Mouse (Mus musculus) neural tube, embryonic 11.5 days (tissue): Measurements from ENCODE around the gene Pctp. TPM values are rescaled to one million over a fixed set of nuclear protein-coding genes. Genes with fewer than 3 reads are reported as not detected.

Experiments used
- ATAC-seq: fragments of 200-750 bp; cut with Nextera tagmentation; 2 replicates; pipeline ENCODE4 v1.8.0; 2017; ENCODE audit warnings: moderate number of reproducible peaks, mild to moderate bottlenecking, moderate TSS enrichment, moderate library complexity; ENCODE audit not compliant: insufficient read depth, low FRiP score, low TSS enrichment
- DNase-seq: peaks from one replicate; pipeline ENCODE4 v3.0.0-alpha.2; 2015; ENCODE audit warnings: low spot score
- H3K27ac ChIP-seq: fragments of 300-500 bp; sonication (generic); 2 replicates; pipeline ENCODE4 v1.5.1; 2014; ENCODE audit warnings: low read depth, mild to moderate bottlenecking, low read length
- H3K27me3 ChIP-seq: fragments of 300-500 bp; sonication (generic); 2 replicates; pipeline ENCODE4 v1.6.1; 2014; ENCODE audit warnings: mild to moderate bottlenecking, low read length, mixed read lengths; ENCODE audit not compliant: control insufficient read depth, insufficient read depth
- H3K36me3 ChIP-seq: fragments of 300-500 bp; sonication (generic); 2 replicates; pipeline ENCODE4 v1.6.1; 2014; ENCODE audit warnings: mild to moderate bottlenecking, low read length, moderate library complexity, mixed read lengths; ENCODE audit not compliant: control insufficient read depth, insufficient read depth
- H3K4me1 ChIP-seq: fragments of 300-500 bp; sonication (generic); 2 replicates; pipeline ENCODE4 v1.6.1; 2014; ENCODE audit warnings: low read length, mixed read lengths; ENCODE audit not compliant: control insufficient read depth, insufficient read depth
- H3K4me2 ChIP-seq: fragments of 300-500 bp; sonication (generic); 2 replicates; pipeline ENCODE4 v1.6.1; 2014; ENCODE audit warnings: low read depth, mild to moderate bottlenecking, moderate library complexity
- H3K4me3 ChIP-seq: fragments of 300-500 bp; sonication (generic); 2 replicates; pipeline ENCODE4 v1.5.1; 2014; ENCODE audit warnings: low read depth, low read length
- H3K9ac ChIP-seq: fragments of 300-500 bp; sonication (generic); 2 replicates; pipeline ENCODE4 v1.6.1; 2014; ENCODE audit warnings: mild to moderate bottlenecking, low read length
- H3K9me3 ChIP-seq: fragments of 300-500 bp; sonication (generic); 2 replicates; pipeline ENCODE4 v1.6.1; 2016; ENCODE audit warnings: low read length; ENCODE audit not compliant: control insufficient read depth
- WGBS: fragments of 180-500 bp; shearing (Covaris S2); extraction: QIAGEN DNeasy Blood & Tissue Kit; methylation state at CpG from one replicate; pipeline ENCODE4 v1.1.7; 2014; 5-methylcytosine and 5-hydroxymethylcytosine counted together
- polyA plus RNA-seq: library from polyadenylated mRNA; unstranded; fragments of >200 nt; fragmentation: Nextera tagmentation; extraction: Ambion mirVana; gene quantifications from 2 replicates; pipeline ENCODE4 v1.2.1, GENCODE M21; 2014

Gene Pctp
- polyA plus RNA-seq, 1 experiment from 2014 or later = 8.0 TPM

GRCm38 (mm10) chr11:90001396-90002230 lies 1.1 kb downstream of the Pctp start:
- Histone ChIP-seq H3K9ac (no peak overlapping the region), H3K4me3 (no peak overlapping the region), H3K27me3 (no peaks in the 10 kb centered on the region), H3K4me2 (no peak overlapping the region; the same call in 1 of the 2 replicates), H3K4me1 (no peaks in the 10 kb centered on the region), H3K9me3 (no peaks in the 10 kb centered on the region), H3K36me3 (no peaks in the 10 kb centered on the region), H3K27ac (no peak overlapping the region)
- WGBS = 86% methylated on average over 10 of the region's 10 CpGs
- no peak for ATAC-seq
- DNase-seq = no peak

- no peak overlapping the region for H3K4me2 ChIP-seq
- no peak for ATAC-seq
Measured at GRCm38 (mm10) chr11:90000666-90001065, 2.0 kb downstream of the Pctp start.

GRCm38 (mm10) chr11:89998996-89999770 lies 3.5 kb downstream of the Pctp start:
- 89% methylated on average over 18 of the region's 18 CpGs for WGBS
- no peaks in the 10 kb centered on the region for H3K36me3 ChIP-seq
- no peaks in the 10 kb centered on the region for H3K27me3 ChIP-seq
- H3K9me3 ChIP-seq = no peaks in the 10 kb centered on the region
- no peak overlapping the region for H3K4me3 ChIP-seq
- no peak overlapping the region for H3K4me2 ChIP-seq
- no peaks in the 10 kb centered on the region for H3K4me1 ChIP-seq
- no peak for DNase-seq
- H3K27ac ChIP-seq = no peak overlapping the region
- ATAC-seq = no peak
- no peak overlapping the region for H3K9ac ChIP-seq

More at GRCm38 (mm10) chr11:90000666-90001065, 2.0 kb downstream of the Pctp start:
- H3K4me1 ChIP-seq = no peaks in the 10 kb centered on the region
- no peaks in the 10 kb centered on the region for H3K27me3 ChIP-seq
- H3K36me3 ChIP-seq = no peaks in the 10 kb centered on the region
- H3K27ac ChIP-seq = no peak overlapping the region
- no peak for DNase-seq
- H3K9ac ChIP-seq = no peak overlapping the region
- H3K9me3 ChIP-seq = no peaks in the 10 kb centered on the region
- no peak overlapping the region for H3K4me3 ChIP-seq
- 82% methylated on average over 4 of the region's 4 CpGs for WGBS

- Histone ChIP-seq H3K27ac (no peak overlapping the region), H3K9ac (no peak overlapping the region), H3K4me3 (no peak overlapping the region), H3K4me2 (no peak overlapping the region), H3K4me1 (no peaks in the 10 kb centered on the region), H3K36me3 (no peaks in the 10 kb centered on the region), H3K9me3 (no peaks in the 10 kb centered on the region), H3K27me3 (no peaks in the 10 kb centered on the region)
- no peak for DNase-seq
- ATAC-seq = no peak
- WGBS = 78% methylated on average over 7 of the region's 7 CpGs
Measured at GRCm38 (mm10) chr11:89996856-89997255, 5.8 kb downstream of the Pctp start.

- Histone ChIP-seq H3K4me1 (no peaks in the 10 kb centered on the region), H3K36me3 (no peaks in the 10 kb centered on the region), H3K9me3 (no peaks in the 10 kb centered on the region), H3K4me3 (no peak overlapping the region), H3K9ac (no peak overlapping the region), H3K4me2 (no peak overlapping the region), H3K27me3 (no peaks in the 10 kb centered on the region), H3K27ac (no peak overlapping the region)
- DNase-seq = no peak
- WGBS = 89% methylated on average over 4 of the region's 4 CpGs
- ATAC-seq = no peak
Measured at GRCm38 (mm10) chr11:89996406-89996805, 6.3 kb downstream of the Pctp start.

- no peaks in the 10 kb centered on the region for H3K4me1 ChIP-seq
- no peaks in the 10 kb centered on the region for H3K27me3 ChIP-seq
- H3K27ac ChIP-seq = no peak overlapping the region
- DNase-seq (no peak), ATAC-seq (no peak)
- H3K4me2 ChIP-seq = no peak overlapping the region
- H3K36me3 ChIP-seq = no peaks in the 10 kb centered on the region
- no peak overlapping the region for H3K4me3 ChIP-seq
- no peak overlapping the region for H3K9ac ChIP-seq
- WGBS = 94% methylated on average over 5 of the region's 5 CpGs
- no peaks in the 10 kb centered on the region for H3K9me3 ChIP-seq
Measured at GRCm38 (mm10) chr11:89995596-89995995, 7.1 kb downstream of the Pctp start.

- no peak for ATAC-seq
Measured at GRCm38 (mm10) chr11:89994706-89995105, 8.0 kb downstream of the Pctp start.

GRCm38 (mm10) chr11:89991661-89992060 lies 11.0 kb downstream of the Pctp start:
- no peaks in the 10 kb centered on the region for H3K36me3 ChIP-seq
- H3K27ac ChIP-seq = no peak overlapping the region
- no peaks in the 10 kb centered on the region for H3K27me3 ChIP-seq
- H3K4me1 ChIP-seq = no peaks in the 10 kb centered on the region
- no peaks in the 10 kb centered on the region for H3K9me3 ChIP-seq
- no peak overlapping the region for H3K4me3 ChIP-seq
- no peak for ATAC-seq
- H3K9ac ChIP-seq = no peak overlapping the region
- H3K4me2 ChIP-seq = no peak overlapping the region
- DNase-seq = no peak

More at GRCm38 (mm10) chr11:89994706-89995105, 8.0 kb downstream of the Pctp start:
- H3K27me3 ChIP-seq = no peaks in the 10 kb centered on the region
- no peak overlapping the region for H3K27ac ChIP-seq
- H3K36me3 ChIP-seq = no peaks in the 10 kb centered on the region
- no peaks in the 10 kb centered on the region for H3K4me1 ChIP-seq
- H3K9me3 ChIP-seq = no peaks in the 10 kb centered on the region
- no peak overlapping the region for H3K4me2 ChIP-seq
- WGBS = 90% methylated on average over 2 of the region's 2 CpGs
- no peak for DNase-seq
- H3K4me3 ChIP-seq = no peak overlapping the region
- H3K9ac ChIP-seq = no peak overlapping the region
